8 mouse cellular contexts compared by ENCODE assay signal in the genomic region with DNA sequence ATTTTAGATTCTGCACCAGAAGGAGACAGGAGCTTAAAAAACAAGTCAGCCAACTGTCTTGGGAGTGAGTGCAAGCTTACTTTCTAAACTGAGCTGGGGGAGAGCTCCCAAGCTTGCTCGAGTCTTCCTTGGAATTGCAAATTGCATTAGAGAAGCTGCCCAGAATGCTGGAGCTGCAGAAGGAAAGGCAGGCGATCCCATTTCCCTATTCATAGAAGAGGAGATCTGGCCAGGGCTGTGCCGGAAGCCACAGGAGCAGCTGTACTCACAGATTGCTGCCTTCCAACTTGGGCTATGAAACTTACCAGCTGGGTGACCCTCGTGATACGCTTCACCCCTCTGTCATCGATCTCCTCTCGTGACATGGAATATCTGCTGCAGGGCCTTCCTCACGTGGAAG.
A peak's percentile ranks its signal among the peaks of the same experiment; 100 is the strongest.
DNase-seq lines count a peak whose midpoint lies in the region; ATAC-seq and TF ChIP-seq lines count a peak whose summit lies in the region.

No protein-coding gene starts in this region.

- H3K9ac ChIP-seq in kidney, postnatal 0 days (ENCODE audit: low read depth, low read length): no peak overlapping the region
- no peak overlapping the region for H3K9ac ChIP-seq in liver, postnatal 0 days (replicated peaks)
- no peak overlapping the region for H3K9ac ChIP-seq in hindbrain, postnatal 0 days (replicated peaks; ENCODE audit: low read length)

- peak; percentile 49 to 56 for DNase-seq in cerebellum, postnatal 10 days
- DNase-seq in cerebellum, postnatal 4 days (ENCODE audit: low spot score in 2 of 2): no peak
- DNase-seq in gastrocnemius, postnatal 14 days: peak; percentile 43
- peak; percentile 81 for DNase-seq in kidney, postnatal 0 days (ENCODE audit: low spot score)
- peak; percentile 18 for DNase-seq in liver, postnatal 0 days
- no peak for DNase-seq in hindbrain, postnatal 0 days (ENCODE audit: low spot score)
- DNase-seq in cerebellum, adult 2 months: no peak
- DNase-seq in urinary bladder, adult 18-20 months (ENCODE audit: low spot score in 2 of 2): no peak

- no peak overlapping the region for H3K4me2 ChIP-seq in kidney, postnatal 0 days (ENCODE audit: low read length)
- H3K4me2 ChIP-seq in liver, postnatal 0 days (ENCODE audit: low read depth, low read length): no peak overlapping the region
- no peak overlapping the region for H3K4me2 ChIP-seq in hindbrain, postnatal 0 days (ENCODE audit: low read depth, low read length)

- WGBS in kidney, postnatal 0 days: 24% methylated on average over 8 of the region's 8 CpGs
- WGBS in liver, postnatal 0 days (ENCODE audit: insufficient replicate concordance): 35% methylated on average over 8 of the region's 8 CpGs
- WGBS in hindbrain, postnatal 0 days: 52% methylated on average over 8 of the region's 8 CpGs
- 20% methylated on average over 8 of the region's 8 CpGs for WGBS in cerebellum, adult 2 months

- intact Hi-C loops in gastrocnemius, postnatal 14 days (cut with DNase I; ENCODE audit: low total_unique reads): no loop called here

- TF ChIP-seq POLR2A in cerebellum, adult 2 months (IDR thresholded peaks at IDR 0.05; ENCODE audit: borderline replicate concordance, insufficient read depth, low read length): no peak

- H3K4me3 ChIP-seq in kidney, postnatal 0 days (replicated peaks; ENCODE audit: low read depth, low read length): no peak overlapping the region
- H3K4me3 ChIP-seq in liver, postnatal 0 days (ENCODE audit: low read depth, low read length): no peak overlapping the region
- no peak overlapping the region for H3K4me3 ChIP-seq in hindbrain, postnatal 0 days (ENCODE audit: low read length)
- no peak overlapping the region for H3K4me3 ChIP-seq in cerebellum, adult 2 months (replicated peaks; ENCODE audit: insufficient read depth, low read depth, low read length)

- TF ChIP-seq EP300 in liver, postnatal 0 days (IDR thresholded peaks at IDR 0.05; ENCODE audit: low read depth): no peak

- no peak for TF ChIP-seq CTCF in kidney, postnatal 0 days (IDR thresholded peaks at IDR 0.05; ENCODE audit: low read depth)
- no peak for TF ChIP-seq CTCF in liver, postnatal 0 days (IDR thresholded peaks at IDR 0.05; ENCODE audit: low read depth)
- no peak for TF ChIP-seq CTCF in hindbrain, postnatal 0 days (IDR thresholded peaks at IDR 0.05; ENCODE audit: low read depth)
- TF ChIP-seq CTCF in cerebellum, adult 2 months (IDR thresholded peaks at IDR 0.05; ENCODE audit: borderline replicate concordance, insufficient read depth, low read depth, low read length): no peak

- no peaks in the 10 kb centered on the region for H3K9me3 ChIP-seq in kidney, postnatal 0 days (replicated peaks; ENCODE audit: low read length)
- H3K9me3 ChIP-seq in liver, postnatal 0 days (ENCODE audit: low read length): no peaks in the 10 kb centered on the region
- H3K9me3 ChIP-seq in hindbrain, postnatal 0 days (ENCODE audit: low read length): no peaks in the 10 kb centered on the region

- no peak for ATAC-seq in kidney, postnatal 0 days (replicated peaks; ENCODE audit: low FRiP score, low read depth)
- ATAC-seq in liver, postnatal 0 days: no peak
- ATAC-seq in hindbrain, postnatal 0 days: no peak

- no peak overlapping the region for H3K27ac ChIP-seq in kidney, postnatal 0 days
- no peak overlapping the region for H3K27ac ChIP-seq in liver, postnatal 0 days (ENCODE audit: low read depth)
- no peak overlapping the region for H3K27ac ChIP-seq in hindbrain, postnatal 0 days
- no peak overlapping the region for H3K27ac ChIP-seq in cerebellum, adult 2 months (ENCODE audit: insufficient read depth, low read length)

- no peaks in the 10 kb centered on the region for H3K27me3 ChIP-seq in kidney, postnatal 0 days (ENCODE audit: insufficient read depth, low read length)
- H3K27me3 ChIP-seq in liver, postnatal 0 days (ENCODE audit: insufficient read depth, low read length): no peaks in the 10 kb centered on the region
- H3K27me3 ChIP-seq in hindbrain, postnatal 0 days (ENCODE audit: insufficient read depth, low read length): no peaks in the 10 kb centered on the region
- no peaks in the 10 kb centered on the region for H3K27me3 ChIP-seq in cerebellum, adult 2 months (ENCODE audit: control insufficient read depth, insufficient read depth, low read length)

- peaks cover 16% of the 10 kb centered on the region for H3K4me1 ChIP-seq in kidney, postnatal 0 days (replicated peaks; ENCODE audit: insufficient read depth, low read length)
- H3K4me1 ChIP-seq in liver, postnatal 0 days (ENCODE audit: insufficient read depth): peaks cover 12% of the 10 kb centered on the region
- H3K4me1 ChIP-seq in hindbrain, postnatal 0 days (ENCODE audit: insufficient read depth, low read length): no peaks in the 10 kb centered on the region
- no peaks in the 10 kb centered on the region for H3K4me1 ChIP-seq in cerebellum, adult 2 months (ENCODE audit: control insufficient read depth, insufficient read depth, low read length)

- no peaks in the 10 kb centered on the region for H3K36me3 ChIP-seq in kidney, postnatal 0 days (ENCODE audit: insufficient read depth, low read length)
- no peaks in the 10 kb centered on the region for H3K36me3 ChIP-seq in liver, postnatal 0 days (replicated peaks; ENCODE audit: insufficient read depth, low read length)
- no peaks in the 10 kb centered on the region for H3K36me3 ChIP-seq in hindbrain, postnatal 0 days (ENCODE audit: insufficient read depth, low read length)

Comparison
In these comparisons a context has a peak if more than half of its experiments do, and no peak if none do; other contexts are left out.
1. DNase-seq: peak in cerebellum, postnatal 10 days (2 of 2), gastrocnemius, postnatal 14 days (single experiment), kidney, postnatal 0 days (single experiment) and liver, postnatal 0 days (single experiment); none in cerebellum, postnatal 4 days (0 of 2), hindbrain, postnatal 0 days (single experiment), cerebellum, adult 2 months (0 of 2) and urinary bladder, adult 18-20 months (0 of 2).